Mouse (Mus musculus) inflammation-experienced regulatory T-cells, adult 16 weeks (primary cell): Measurements from ENCODE around the gene Gpr37. TPM values are rescaled to one million over a fixed set of nuclear protein-coding genes. Genes with fewer than 3 reads are reported as not detected.

Experiments
- polyA plus RNA-seq: library from polyadenylated mRNA; unstranded; fragments of 100-300 nt; shearing (Covaris generic); gene quantifications from one replicate; pipeline ENCODE4 v1.2.1, GENCODE M21; 2017

Gpr37 gene
- polyA plus RNA-seq, result not detected

GRCm38 (mm10) chr6:25690629-25691028, at the start of gene Gpr37:
TSS of gene Gpr37 (minus strand) at chr6:25690729.

Other genes starting within 250 kb of the Gpr37 start
- gene Pot1a, start 118.5 kb upstream of the Gpr37 start, polyA plus RNA-seq, result 54.3 TPM